Mouse (Mus musculus): ENCODE results near the gene Setd3. TPM values are rescaled to one million over a fixed set of nuclear protein-coding genes. Genes with fewer than 3 reads are reported as not detected.

Gene Setd3
- polyA plus RNA-seq, 1 experiment = 2.0 TPM

GRCm38 (mm10) chr12:108078122-108078752, 100.9 kb downstream of the Setd3 start:
- Histone ChIP-seq H3K36me3 (ENCODE audit: control insufficient read depth) (no peaks in the 10 kb centered on the region), H3K9me3 (ENCODE audit: control insufficient read depth, low read length) (peaks cover 2% of the 10 kb centered on the region; the same call in 1 of the 2 replicates), H3K4me1 (ENCODE audit: control insufficient read depth) (no peaks in the 10 kb centered on the region), H3K4me3 (replicated peaks) (no peak overlapping the region), H3K27me3 (ENCODE audit: control insufficient read depth) (no peaks in the 10 kb centered on the region)
- no peak for TF ChIP-seq TAL1 (IDR thresholded peaks at IDR 0.05; ENCODE audit: low read length)
- TF ChIP-seq GATA1 (IDR thresholded peaks at IDR 0.05; ENCODE audit: low read length) = no peak

GRCm38 (mm10) chr12:108072907-108073306, 106.2 kb downstream of the Setd3 start:
- H3K27me3 ChIP-seq (ENCODE audit: control insufficient read depth) = no peaks in the 10 kb centered on the region
- H3K36me3 ChIP-seq (ENCODE audit: control insufficient read depth) = no peaks in the 10 kb centered on the region
- H3K4me3 ChIP-seq (replicated peaks) = no peak overlapping the region
- no peaks in the 10 kb centered on the region for H3K4me1 ChIP-seq (ENCODE audit: control insufficient read depth)
- TF ChIP-seq TAL1 (IDR thresholded peaks at IDR 0.05; ENCODE audit: low read length) = no peak
- TF ChIP-seq GATA1 (IDR thresholded peaks at IDR 0.05; ENCODE audit: low read length) = no peak
- no peaks in the 10 kb centered on the region for H3K9me3 ChIP-seq (ENCODE audit: control insufficient read depth, low read length)

GRCm38 (mm10) chr12:108070685-108071662, 108.1 kb downstream of the Setd3 start:
- Histone ChIP-seq H3K4me1 (ENCODE audit: control insufficient read depth) (no peaks in the 10 kb centered on the region), H3K27me3 (ENCODE audit: control insufficient read depth) (no peaks in the 10 kb centered on the region), H3K9me3 (ENCODE audit: control insufficient read depth, low read length) (no peaks in the 10 kb centered on the region), H3K36me3 (ENCODE audit: control insufficient read depth) (no peaks in the 10 kb centered on the region), H3K4me3 (replicated peaks) (no peak overlapping the region)
- TF ChIP-seq TAL1 (IDR thresholded peaks at IDR 0.05; ENCODE audit: low read length) = no peak
- TF ChIP-seq GATA1 (IDR thresholded peaks at IDR 0.05; ENCODE audit: low read length) = no peak

- no peaks in the 10 kb centered on the region for H3K27me3 ChIP-seq (ENCODE audit: control insufficient read depth)
Measured at GRCm38 (mm10) chr12:108069504-108069903, 109.6 kb downstream of the Setd3 start.

GRCm38 (mm10) chr12:108067811-108068375, 111.2 kb downstream of the Setd3 start:
- Histone ChIP-seq H3K27me3 (ENCODE audit: control insufficient read depth) (no peaks in the 10 kb centered on the region), H3K9me3 (ENCODE audit: control insufficient read depth, low read length) (no peaks in the 10 kb centered on the region)
- TF ChIP-seq GATA1 (IDR thresholded peaks at IDR 0.05; ENCODE audit: low read length) = no peak
- TF ChIP-seq TAL1 (IDR thresholded peaks at IDR 0.05; ENCODE audit: low read length) = no peak

More at GRCm38 (mm10) chr12:108069504-108069903, 109.6 kb downstream of the Setd3 start:
- H3K4me1 ChIP-seq (ENCODE audit: control insufficient read depth) = no peaks in the 10 kb centered on the region
- no peaks in the 10 kb centered on the region for H3K36me3 ChIP-seq (ENCODE audit: control insufficient read depth)
- no peaks in the 10 kb centered on the region for H3K9me3 ChIP-seq (ENCODE audit: control insufficient read depth, low read length)
- no peak overlapping the region for H3K4me3 ChIP-seq (replicated peaks)
- no peak for TF ChIP-seq TAL1 (IDR thresholded peaks at IDR 0.05; ENCODE audit: low read length)
- TF ChIP-seq GATA1 (IDR thresholded peaks at IDR 0.05; ENCODE audit: low read length) = no peak

GRCm38 (mm10) chr12:108067231-108067630, 111.9 kb downstream of the Setd3 start:
- no peaks in the 10 kb centered on the region for H3K4me1 ChIP-seq (ENCODE audit: control insufficient read depth)
- no peak for TF ChIP-seq TAL1 (IDR thresholded peaks at IDR 0.05; ENCODE audit: low read length)
- TF ChIP-seq GATA1 (IDR thresholded peaks at IDR 0.05; ENCODE audit: low read length) = no peak
- no peaks in the 10 kb centered on the region for H3K36me3 ChIP-seq (ENCODE audit: control insufficient read depth)
- no peak overlapping the region for H3K4me3 ChIP-seq (replicated peaks)
- H3K9me3 ChIP-seq (ENCODE audit: control insufficient read depth, low read length) = no peaks in the 10 kb centered on the region
- H3K27me3 ChIP-seq (ENCODE audit: control insufficient read depth) = no peaks in the 10 kb centered on the region

More at GRCm38 (mm10) chr12:108067811-108068375, 111.2 kb downstream of the Setd3 start:
- no peaks in the 10 kb centered on the region for H3K4me1 ChIP-seq (ENCODE audit: control insufficient read depth)
- H3K4me3 ChIP-seq (replicated peaks) = no peak overlapping the region
- H3K36me3 ChIP-seq (ENCODE audit: control insufficient read depth) = no peaks in the 10 kb centered on the region

GRCm38 (mm10) chr12:108064396-108064998, 114.6 kb downstream of the Setd3 start:
- Histone ChIP-seq H3K36me3 (ENCODE audit: control insufficient read depth) (no peaks in the 10 kb centered on the region), H3K4me1 (ENCODE audit: control insufficient read depth) (no peaks in the 10 kb centered on the region), H3K27me3 (ENCODE audit: control insufficient read depth) (no peaks in the 10 kb centered on the region), H3K9me3 (ENCODE audit: control insufficient read depth, low read length) (no peaks in the 10 kb centered on the region; the same call in 1 of the 2 replicates), H3K4me3 (replicated peaks) (no peak overlapping the region)
- TF ChIP-seq GATA1 (IDR thresholded peaks at IDR 0.05; ENCODE audit: low read length) (no peak), TAL1 (IDR thresholded peaks at IDR 0.05; ENCODE audit: low read length) (no peak)

- Histone ChIP-seq H3K36me3 (ENCODE audit: control insufficient read depth) (no peaks in the 10 kb centered on the region), H3K4me1 (ENCODE audit: control insufficient read depth) (no peaks in the 10 kb centered on the region), H3K4me3 (replicated peaks) (no peak overlapping the region), H3K27me3 (ENCODE audit: control insufficient read depth) (no peaks in the 10 kb centered on the region), H3K9me3 (ENCODE audit: control insufficient read depth, low read length) (no peaks in the 10 kb centered on the region; the same call in 1 of the 2 replicates)
- no peak for TF ChIP-seq GATA1 (IDR thresholded peaks at IDR 0.05; ENCODE audit: low read length)
Measured at GRCm38 (mm10) chr12:108063986-108064385, 115.1 kb downstream of the Setd3 start.
